Mouse (Mus musculus) myocyte (in vitro differentiated cells): ENCODE data around the gene Snip1.

Source experiments
- CEBPB ChIP-seq: IDR thresholded peaks from 2 replicates; pipeline ENCODE4 v1.6.1; 2011; ENCODE audit warnings: mild to moderate bottlenecking, moderate library complexity; ENCODE audit not compliant: poor library complexity, insufficient read depth, severe bottlenecking
- MAX ChIP-seq: IDR thresholded peaks from one replicate; pipeline ENCODE4 v1.6.1; 2011; ENCODE audit warnings: low read depth, mild to moderate bottlenecking, control low read depth
- MYOD1 ChIP-seq, 3 experiments: IDR thresholded peaks; one replicate each; pipeline ENCODE4 v1.6.1; 2011; ENCODE audit warnings: control low read depth in 2 of 3, low read depth in 2 of 3, mild to moderate bottlenecking in 2 of 3, moderate library complexity in 1 of 3; ENCODE audit not compliant: insufficient read length in 2 of 3, control insufficient read depth in 1 of 3
- MYOG ChIP-seq, 3 experiments: IDR thresholded peaks; one replicate each; pipeline ENCODE4 v1.6.1; 2011; ENCODE audit warnings: control low read depth in 2 of 3, low read depth in 2 of 3, mild to moderate bottlenecking in 2 of 3; ENCODE audit not compliant: insufficient read length in 2 of 3, control insufficient read depth in 1 of 3, insufficient read depth in 1 of 3
- POLR2A ChIP-seq: IDR thresholded peaks from one replicate; pipeline ENCODE4 v1.6.1; 2011; ENCODE audit warnings: low read depth, mild to moderate bottlenecking, control low read depth, moderate library complexity; ENCODE audit not compliant: insufficient read length
- POLR2AphosphoS2 ChIP-seq: IDR thresholded peaks from one replicate; pipeline ENCODE4 v1.6.1; 2011; ENCODE audit warnings: low read depth, control low read depth; ENCODE audit not compliant: insufficient read length
- TCF12 ChIP-seq: IDR thresholded peaks from one replicate; pipeline ENCODE4 v1.6.1; 2011; ENCODE audit warnings: mild to moderate bottlenecking, control low read depth; ENCODE audit not compliant: poor library complexity, insufficient read depth, severe bottlenecking
- USF1 ChIP-seq: IDR thresholded peaks from one replicate; pipeline ENCODE4 v1.6.1; 2011; ENCODE audit warnings: low read depth, mild to moderate bottlenecking, control low read depth, moderate library complexity

- TF ChIP-seq POLR2A (no peak), MYOD1 (IDR thresholded peaks at IDR 0.05; ENCODE audit: control insufficient read depth in 1 of 3, insufficient read length in 2 of 3, low read depth in 2 of 3) (no peak), MYOG (IDR thresholded peaks at IDR 0.05; ENCODE audit: control insufficient read depth in 1 of 3, insufficient read depth in 1 of 3, insufficient read length in 2 of 3, low read depth in 2 of 3) (no peak), MAX (no peak), POLR2AphosphoS2 (no peak), CEBPB (no peak), USF1 (no peak), TCF12 (no peak)
These were observed 2.6 kb upstream of the Snip1 start for GRCm38 (mm10) chr4:125063829-125064228.
